Mouse (Mus musculus) liver, embryonic 14.5 days (tissue): ENCODE measurements around the gene Ogfod1. TPM values are rescaled to one million over a fixed set of nuclear protein-coding genes. Genes with fewer than 3 reads are reported as not detected.

ENCODE experiments used
- ATAC-seq: fragments of 200-750 bp; cut with Nextera tagmentation; 2 replicates; pipeline ENCODE4 v1.8.0; 2017; ENCODE audit warnings: moderate number of reproducible peaks, mild to moderate bottlenecking, moderate library complexity; ENCODE audit not compliant: insufficient read depth
- DNase-seq, 3 experiments: peaks; one replicate each; pipeline ENCODE4 v3.0.0-alpha.2; 2012 to 2013; ENCODE audit warnings: low read depth in 3 of 3, low spot score in 3 of 3
- H3K27ac ChIP-seq: fragments of 300-500 bp; sonication (generic); 2 replicates; pipeline ENCODE4 v1.5.1; 2014; ENCODE audit warnings: moderate library complexity, mild to moderate bottlenecking, control low read depth, inconsistent platforms
- H3K27me3 ChIP-seq: fragments of 300-500 bp; sonication (generic); 2 replicates; pipeline ENCODE4 v1.6.1; 2014; ENCODE audit warnings: mild to moderate bottlenecking, low read length, moderate library complexity; ENCODE audit not compliant: control insufficient read depth, insufficient read depth
- H3K36me3 ChIP-seq: fragments of 300-500 bp; sonication (generic); replicated peaks from 2 replicates; pipeline ENCODE4 v1.6.1; 2014; ENCODE audit warnings: low read depth; ENCODE audit not compliant: control insufficient read depth, insufficient read depth
- H3K4me1 ChIP-seq, 2 experiments: fragments of 200-500 bp in 1 of 2; fragments of 300-500 bp in 1 of 2; sonication (generic) in 1 of 2; replicated peaks; 2 replicates each; pipeline ENCODE4 v1.6.1; 2012 to 2014; ENCODE audit warnings: antibody characterized with exemption in 1 of 2, inconsistent platforms in 1 of 2, low read length in 1 of 2; ENCODE audit not compliant: control insufficient read depth in 2 of 2, insufficient read depth in 2 of 2
- H3K4me2 ChIP-seq: fragments of 300-500 bp; sonication (generic); 2 replicates; pipeline ENCODE4 v1.6.1; 2014; ENCODE audit warnings: low read depth, mild to moderate bottlenecking, control low read depth, moderate library complexity
- H3K4me3 ChIP-seq, 2 experiments: fragments of 200-500 bp in 1 of 2; fragments of 300-500 bp in 1 of 2; sonication (generic) in 1 of 2; 2 replicates each; pipeline ENCODE4 v1.5.1; 2012 to 2014; ENCODE audit warnings: low read depth in 2 of 2, low read length in 2 of 2, mild to moderate bottlenecking in 2 of 2, control low read depth in 1 of 2, inconsistent platforms in 1 of 2, moderate library complexity in 1 of 2; ENCODE audit not compliant: insufficient read depth in 1 of 2
- H3K9ac ChIP-seq: fragments of 300-500 bp; sonication (generic); replicated peaks from 2 replicates; pipeline ENCODE4 v1.6.1; 2014; ENCODE audit warnings: mild to moderate bottlenecking, control low read depth, moderate library complexity
- H3K9me3 ChIP-seq: fragments of 300-500 bp; sonication (generic); 2 replicates; pipeline ENCODE4 v1.6.1; 2016; ENCODE audit warnings: low read length, mixed read lengths; ENCODE audit not compliant: control insufficient read depth
- CTCF ChIP-seq: IDR thresholded peaks from 2 replicates; pipeline ENCODE4 v1.5.1; 2016; ENCODE audit warnings: antibody characterized with exemption, low read depth, control low read depth
- EP300 ChIP-seq: IDR thresholded peaks from 2 replicates; pipeline ENCODE4 v1.6.1; 2016; ENCODE audit warnings: antibody characterized with exemption, low read depth
- WGBS: fragments of 180-500 bp; shearing (Covaris S2); extraction: QIAGEN DNeasy Blood & Tissue Kit; methylation state at CpG from one replicate; pipeline ENCODE4 v1.1.7; 2014; ENCODE audit not compliant: insufficient replicate concordance; 5-methylcytosine and 5-hydroxymethylcytosine counted together
- polyA plus RNA-seq, 2 experiments: library from polyadenylated mRNA; depleted of rRNA in 1 of 2; stranded (reverse) in 1 of 2; unstranded in 1 of 2; fragments of >200 nt; fragmentation: Nextera tagmentation in 1 of 2; extraction: Ambion mirVana in 1 of 2; gene quantifications; 2 replicates each; pipeline versions ENCODE4 v1.2.1 to v1.2.3; 2012 to 2014

Ogfod1 gene
- polyA plus RNA-seq, 2 experiments, result 3.2 to 4.0 TPM

GRCm38 (mm10) chr8:94068793-94069192 is 31.8 kb downstream of the Ogfod1 start:
- Histone ChIP-seq H3K36me3 (no peaks in the 10 kb centered on the region), H3K9me3 (no peaks in the 10 kb centered on the region), H3K27me3 (no peaks in the 10 kb centered on the region), H3K4me2 (no peak overlapping the region), H3K4me3 (no peak overlapping the region), H3K9ac (no peak overlapping the region), H3K4me1 (no peaks in the 10 kb centered on the region), H3K27ac (no peak overlapping the region)
- WGBS, result 78% methylated on average over 7 of the region's 7 CpGs
- DNase-seq (no peak), ATAC-seq (no peak)
- TF ChIP-seq CTCF (no peak), EP300 (no peak)

- H3K4me1 ChIP-seq, result no peaks in the 10 kb centered on the region
- no peaks in the 10 kb centered on the region for H3K36me3 ChIP-seq
- H3K27ac ChIP-seq, result no peak overlapping the region
- TF ChIP-seq EP300 (no peak), CTCF (no peak)
- H3K9ac ChIP-seq, result no peak overlapping the region
- WGBS, result 64% methylated on average over 12 of the region's 12 CpGs
- ATAC-seq, result no peak
- no peaks in the 10 kb centered on the region for H3K9me3 ChIP-seq
- no peak overlapping the region for H3K4me3 ChIP-seq
- no peaks in the 10 kb centered on the region for H3K27me3 ChIP-seq
- DNase-seq, result no peak
- no peak overlapping the region for H3K4me2 ChIP-seq
These were observed 39.6 kb downstream of the Ogfod1 start for GRCm38 (mm10) chr8:94076461-94077192.

GRCm38 (mm10) chr8:94087964-94088363 is 51.0 kb downstream of the Ogfod1 start:
- TF ChIP-seq EP300 (no peak), CTCF (no peak)
- Histone ChIP-seq H3K27me3 (no peaks in the 10 kb centered on the region), H3K4me2 (no peak overlapping the region), H3K27ac (no peak overlapping the region), H3K9me3 (no peaks in the 10 kb centered on the region), H3K36me3 (no peaks in the 10 kb centered on the region), H3K4me3 (no peak overlapping the region), H3K9ac (no peak overlapping the region), H3K4me1 (0 out of 4 replicates have a peak, but pooled peaks cover 0 to 4% of the 10 kb centered on the region in 2 experiments)
- WGBS, result 77% methylated on average over 9 of the region's 9 CpGs
- DNase-seq (no peak), ATAC-seq (no peak)

GRCm38 (mm10) chr8:94089715-94090114 is 52.7 kb downstream of the Ogfod1 start:
- Histone ChIP-seq H3K27me3 (no peaks in the 10 kb centered on the region), H3K4me1 (no peaks in the 10 kb centered on the region), H3K9me3 (no peaks in the 10 kb centered on the region), H3K27ac (no peak overlapping the region), H3K4me3 (no peak overlapping the region), H3K9ac (no peak overlapping the region), H3K4me2 (no peak overlapping the region), H3K36me3 (no peaks in the 10 kb centered on the region)
- TF ChIP-seq EP300 (no peak), CTCF (no peak)
- no peak for ATAC-seq
- no peak for DNase-seq
- 52% methylated on average over 6 of the region's 6 CpGs for WGBS

- Histone ChIP-seq H3K27me3 (no peaks in the 10 kb centered on the region), H3K9me3 (no peaks in the 10 kb centered on the region), H3K36me3 (no peaks in the 10 kb centered on the region), H3K9ac (no peak overlapping the region), H3K4me1 (peaks cover 4 to 5% of the 10 kb centered on the region in 2 experiments; a peak in 1 of 4 replicates), H3K4me2 (no peak overlapping the region), H3K27ac (no peak overlapping the region), H3K4me3 (no peak overlapping the region)
- no peak for TF ChIP-seq CTCF
- no peak for TF ChIP-seq EP300
- WGBS, result 67% methylated on average over 9 of the region's 9 CpGs
- DNase-seq (no peak), ATAC-seq (no peak)
These were observed 55.9 kb downstream of the Ogfod1 start for GRCm38 (mm10) chr8:94092848-94093247.
